Mouse (Mus musculus): ENCODE results near the gene Mitf.

The Mitf gene

GRCm38 (mm10) chr6:97806781-97807743 lies at the start of gene Mitf:
Gene Mitf, plus strand, starts transcription at chr6:97807052.
- DNase-seq (ENCODE audit: low spot score) = peak; percentile 91

DNA sequence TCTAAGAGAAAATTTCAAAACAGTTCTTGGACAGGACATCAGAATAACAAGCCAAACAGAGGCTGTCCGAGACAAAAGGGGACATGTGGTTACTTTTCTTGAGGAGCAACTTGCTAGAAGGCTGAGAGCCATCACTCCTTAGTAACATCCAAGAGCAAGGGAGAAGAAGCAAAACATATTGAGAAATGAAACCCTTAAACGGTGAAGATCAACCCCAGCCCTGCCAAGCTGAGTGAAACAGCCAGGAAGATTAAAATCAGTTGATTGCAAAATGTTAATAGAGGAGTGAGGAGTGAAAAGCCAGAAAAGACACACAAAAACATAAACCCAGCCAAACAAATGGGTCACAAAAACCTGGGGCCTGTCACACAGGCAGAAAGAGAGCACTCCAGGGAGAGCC lies 49.5 kb upstream of the Mitf start:
- DNase-seq (ENCODE audit: low spot score) = no peak

- DNase-seq (ENCODE audit: low spot score) = no peak
Observed at GRCm38 (mm10) chr6:97758884-97759283, 48.0 kb upstream of the Mitf start.

- peak; percentile 16 for DNase-seq (ENCODE audit: low spot score)
Observed at GRCm38 (mm10) chr6:97759301-97759700, 47.6 kb upstream of the Mitf start.

- no peak for DNase-seq (ENCODE audit: low spot score)
Observed at GRCm38 (mm10) chr6:97761326-97761725, 45.5 kb upstream of the Mitf start.

DNA sequence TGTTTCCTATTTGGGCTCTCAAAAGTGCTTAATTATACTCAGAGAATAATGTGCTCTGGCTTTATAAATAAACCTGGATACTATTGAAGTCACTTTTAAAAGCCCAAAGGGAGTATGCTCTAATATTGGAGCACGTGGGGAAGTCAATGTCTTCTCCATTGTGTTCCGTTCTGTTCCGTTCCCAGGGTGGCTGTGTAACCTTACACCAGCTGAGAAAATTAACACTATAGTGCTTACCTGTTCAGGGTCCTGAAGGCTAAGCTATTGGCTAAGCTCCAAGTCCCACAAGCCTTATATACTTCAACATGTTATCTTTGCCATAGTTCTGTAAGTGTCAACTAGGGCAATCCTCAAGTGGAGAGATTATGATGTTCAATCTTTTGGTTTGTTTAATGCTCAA lies 42.9 kb upstream of the Mitf start:
- no peak for DNase-seq (ENCODE audit: low spot score)

GRCm38 (mm10) chr6:97767836-97768235 lies 39.0 kb upstream of the Mitf start:
- no peak for DNase-seq (ENCODE audit: low spot score)

DNA sequence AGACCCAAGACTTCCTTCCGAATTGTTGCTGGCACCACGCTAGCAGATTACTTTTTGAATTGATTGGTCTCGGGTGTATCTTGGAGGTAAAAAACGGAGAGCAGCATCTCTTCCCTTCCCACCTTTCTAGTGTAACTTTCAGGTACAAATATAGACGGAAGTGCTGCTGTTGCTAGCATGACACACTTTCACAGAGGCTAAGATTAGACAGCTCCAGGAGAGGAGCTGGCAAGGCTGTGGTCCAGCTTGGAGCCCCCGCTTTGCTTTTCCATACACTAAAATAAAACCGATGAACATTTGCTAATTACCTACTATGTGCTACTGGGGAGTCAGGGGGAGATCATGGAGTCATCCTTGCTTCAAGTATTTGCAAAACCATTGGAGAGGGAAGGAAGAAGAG lies 37.3 kb upstream of the Mitf start:
- DNase-seq (ENCODE audit: low spot score) = no peak

- DNase-seq (ENCODE audit: low spot score) = no peak
Observed at GRCm38 (mm10) chr6:97781316-97781715, 25.5 kb upstream of the Mitf start.

DNA sequence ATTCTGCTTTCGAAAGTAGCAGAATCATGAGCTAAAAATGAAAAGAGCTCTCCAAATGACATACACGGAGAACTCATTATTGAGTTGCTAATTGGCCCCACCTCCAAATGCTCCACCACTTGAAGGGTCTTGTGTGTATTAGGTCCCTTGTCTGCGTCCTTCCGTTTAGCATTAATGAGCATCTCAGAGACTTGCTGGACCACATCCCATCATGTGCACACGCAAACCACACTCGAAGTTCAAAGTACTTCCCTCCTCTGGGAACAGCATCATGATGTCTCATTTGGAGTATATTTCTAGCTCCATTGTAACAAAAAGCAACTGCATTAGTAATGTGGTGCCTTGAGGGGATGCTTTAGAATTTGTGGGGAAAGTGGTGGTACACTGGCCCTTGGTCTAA lies 24.6 kb upstream of the Mitf start:
- no peak for DNase-seq (ENCODE audit: low spot score)

- no peak for DNase-seq (ENCODE audit: low spot score)
Observed at GRCm38 (mm10) chr6:97786871-97787270, 20.0 kb upstream of the Mitf start.

DNA sequence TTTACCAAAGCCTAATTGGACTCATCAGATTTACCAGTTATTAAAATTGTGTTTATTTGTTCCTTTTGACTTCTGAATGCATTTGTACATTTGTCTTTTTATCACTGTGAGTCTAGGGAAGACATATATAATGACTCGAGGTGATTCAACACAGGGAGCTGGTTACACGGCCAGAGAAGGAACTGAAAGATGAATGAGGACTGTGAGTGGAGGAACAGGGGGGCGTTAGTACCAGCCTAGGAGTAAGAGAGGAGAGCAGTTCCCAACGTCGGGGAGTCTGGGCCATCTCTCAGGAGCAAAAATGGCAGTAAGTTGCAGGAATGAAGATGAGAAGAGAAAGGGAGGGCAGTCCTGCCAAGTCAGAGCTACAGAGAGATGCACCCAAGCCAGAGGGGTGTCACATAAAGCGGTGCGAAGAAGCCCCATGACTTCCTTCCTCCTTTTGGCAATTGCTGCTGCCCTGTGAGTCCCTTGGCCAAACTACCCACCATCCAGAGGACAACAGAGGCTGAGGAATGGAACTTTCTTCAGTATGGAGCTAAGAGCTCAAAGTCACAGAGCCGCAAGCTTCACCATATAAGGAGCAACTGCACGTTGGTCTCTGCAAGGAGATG lies 18.4 kb upstream of the Mitf start:
- no peak for DNase-seq (ENCODE audit: low spot score)

DNA sequence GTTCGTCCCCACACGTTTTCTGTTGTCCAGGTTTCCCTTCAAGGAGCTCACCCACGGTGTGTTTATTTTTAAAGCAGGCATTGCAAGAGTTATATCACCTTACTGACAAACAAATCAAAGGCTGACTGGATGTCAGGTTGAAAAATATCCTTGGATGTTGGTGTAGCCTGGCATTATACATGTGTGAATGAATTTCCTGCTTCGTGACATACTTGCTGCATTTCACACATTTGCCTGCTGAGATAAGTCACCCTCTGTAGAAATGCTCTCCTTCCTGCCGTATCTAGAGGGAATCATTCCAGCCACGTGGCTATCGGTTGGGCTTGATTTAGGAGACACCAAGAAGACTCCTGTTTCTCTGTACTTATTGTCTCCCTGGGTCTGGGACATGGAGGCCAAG lies 17.2 kb upstream of the Mitf start:
- no peak for DNase-seq (ENCODE audit: low spot score)

- DNase-seq (ENCODE audit: low spot score) = no peak
Observed at GRCm38 (mm10) chr6:97792104-97792503, 14.7 kb upstream of the Mitf start.

- no peak for DNase-seq (ENCODE audit: low spot score)
Observed at GRCm38 (mm10) chr6:97795175-97795574, 11.7 kb upstream of the Mitf start.

DNA sequence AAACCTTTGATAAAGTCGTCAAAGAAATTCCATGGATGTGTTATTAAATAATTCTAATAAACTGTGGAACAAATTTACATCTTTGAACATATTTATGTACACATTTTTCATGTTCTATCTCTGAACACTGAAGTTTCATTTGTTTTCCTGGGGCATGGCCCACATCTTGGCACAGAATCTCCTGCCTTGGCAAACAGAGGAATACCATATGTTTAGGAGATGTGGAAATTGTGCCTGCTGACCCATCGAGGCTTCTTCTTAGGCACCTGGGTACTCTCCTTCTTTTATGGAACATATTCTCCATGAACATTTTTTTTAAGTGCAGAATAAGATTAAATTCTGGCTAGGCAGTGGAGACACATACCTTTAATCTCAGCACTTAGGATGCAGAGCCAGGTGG lies 6.2 kb upstream of the Mitf start:
- no peak for DNase-seq (ENCODE audit: low spot score)

DNA sequence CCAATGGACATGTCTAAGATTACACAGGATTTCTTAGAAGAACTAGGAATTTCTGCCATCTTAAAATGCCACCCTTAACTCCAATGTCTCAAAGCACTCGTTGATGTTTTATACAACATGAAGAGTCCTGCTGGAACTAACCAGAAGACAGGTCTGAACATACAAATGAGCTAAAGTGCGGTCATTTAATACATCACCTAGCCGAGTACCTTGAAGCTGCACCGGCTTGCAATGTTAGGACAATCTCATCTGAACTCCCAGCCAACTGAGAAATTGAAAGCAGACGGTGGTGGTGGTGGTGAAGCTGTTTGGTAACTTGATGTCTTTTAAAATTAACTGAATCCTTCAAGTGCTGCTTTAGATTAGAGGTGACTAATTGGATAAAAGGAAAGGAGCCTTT lies 801 bp upstream of the Mitf start:
- DNase-seq (ENCODE audit: low spot score) = no peak

GRCm38 (mm10) chr6:97814191-97814590 lies 7.3 kb downstream of the Mitf start:
- DNase-seq (ENCODE audit: low spot score) = no peak

DNA sequence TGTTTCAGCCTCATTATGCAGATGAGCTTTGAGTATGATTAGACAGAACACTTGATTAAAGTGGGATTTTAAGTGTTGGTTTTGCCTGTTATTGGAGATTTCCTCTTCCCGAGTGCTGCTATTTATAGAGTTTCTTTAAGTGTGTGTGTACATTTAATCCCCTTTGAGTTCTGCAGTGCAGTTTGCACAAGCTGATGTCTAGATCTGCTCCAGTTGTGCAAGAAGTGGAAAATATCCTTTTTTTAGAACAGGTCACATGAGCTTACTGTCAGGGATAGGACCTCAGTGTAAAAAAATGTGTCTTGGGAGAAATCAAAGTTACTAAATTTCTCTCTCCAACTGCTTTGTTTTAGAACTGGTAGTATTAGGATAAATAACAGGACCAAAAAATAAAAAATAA lies 8.9 kb downstream of the Mitf start:
- DNase-seq (ENCODE audit: low spot score) = no peak

- DNase-seq (ENCODE audit: low spot score) = no peak
Observed at GRCm38 (mm10) chr6:97816806-97817205, 10.0 kb downstream of the Mitf start.

DNA sequence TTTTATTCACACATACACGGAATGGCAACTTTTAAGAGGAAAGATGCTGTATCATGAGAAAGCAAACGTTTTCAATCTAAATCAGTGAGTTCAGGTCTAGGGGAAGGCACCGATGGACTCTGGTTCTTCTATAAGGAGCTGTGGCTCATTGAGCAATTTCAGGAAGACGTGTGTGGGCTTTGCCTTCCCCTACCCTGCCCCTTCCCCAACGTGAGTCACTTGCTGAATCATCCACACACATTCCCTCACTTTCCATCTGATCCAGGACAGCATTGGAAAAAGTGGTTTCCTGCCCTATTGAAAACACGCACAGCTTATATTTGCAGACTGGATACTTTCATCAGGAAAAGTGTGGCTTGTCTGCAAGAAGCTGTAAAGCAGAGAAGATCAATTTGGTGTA lies 11.3 kb downstream of the Mitf start:
- DNase-seq (ENCODE audit: low spot score) = no peak

DNA sequence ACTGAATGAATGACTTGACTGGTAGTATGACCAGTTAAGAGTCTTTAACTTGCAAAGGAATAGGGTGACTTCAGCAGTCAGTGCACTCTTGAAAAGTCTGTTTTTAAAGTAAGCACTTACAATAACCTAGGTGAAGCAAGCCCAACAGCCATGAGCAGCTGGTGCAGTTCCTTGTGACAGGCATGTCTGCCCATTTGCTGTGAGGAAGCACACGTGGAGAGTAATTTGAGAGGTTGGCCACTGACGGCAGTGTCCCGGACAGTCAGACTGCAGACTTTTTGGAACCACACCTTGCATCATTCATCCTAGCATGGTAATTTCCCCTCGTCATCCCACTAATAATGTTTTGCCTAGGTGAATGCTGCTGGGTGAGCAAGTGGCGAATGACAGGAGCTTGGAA lies 12.1 kb downstream of the Mitf start:
- DNase-seq (ENCODE audit: low spot score) = no peak

DNA sequence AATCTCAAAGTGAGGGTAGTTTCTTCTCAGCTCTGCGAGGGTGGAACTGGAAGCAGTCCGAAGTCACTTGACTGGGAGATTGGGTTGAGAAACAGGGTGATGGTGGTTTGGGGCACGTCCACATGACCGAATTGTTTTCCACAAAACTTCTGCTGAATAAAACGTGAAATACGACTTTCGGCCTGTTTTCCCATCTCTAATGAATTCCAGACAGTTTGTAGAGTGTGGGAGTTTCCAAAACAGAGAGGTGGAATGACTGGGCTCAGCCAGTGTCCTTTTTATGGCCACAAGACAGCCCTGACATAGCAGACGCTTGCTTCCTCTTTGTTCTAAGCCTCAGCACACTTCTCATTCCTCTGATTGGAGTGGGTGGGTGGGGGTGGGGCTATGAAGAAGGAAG lies 13.7 kb downstream of the Mitf start:
- DNase-seq (ENCODE audit: low spot score) = no peak

GRCm38 (mm10) chr6:97821811-97822210 lies 15.0 kb downstream of the Mitf start:
- DNase-seq (ENCODE audit: low spot score) = no peak
